Mouse (Mus musculus) stomach, postnatal 0 days (tissue): ENCODE measurements at regions not wholly inside any gene's neighbourhood (a gene's known extent, or its start where the extent isn't known, plus 50 kb on each side); places are given as distances from the start of the nearest gene placed in this dataset.

Source experiments
- CTCF ChIP-seq: IDR thresholded peaks from 2 replicates; pipeline ENCODE4 v1.5.1; 2016; ENCODE audit warnings: antibody characterized with exemption, low read depth, mild to moderate bottlenecking, moderate library complexity
- EP300 ChIP-seq: optimal IDR thresholded peaks from 2 replicates; pipeline ENCODE3; 2016; ENCODE audit warnings: antibody characterized with exemption

GRCm38 (mm10) chr9:61011066-61011465 is 216.7 kb downstream of the Uaca start:
- peak; percentile 47; the same call in 1 of the 2 replicates for TF ChIP-seq CTCF
- TF ChIP-seq EP300: no peak
